Mouse (Mus musculus): ENCODE measurements around the gene Col1a2.

GRCm38 (mm10) chr6:4456691-4457447 is 47.7 kb upstream of the Col1a2 start:
- no peak for TF ChIP-seq CTCF (IDR thresholded peaks at IDR 0.05; ENCODE audit: insufficient read depth, low read depth, low read length)
- TF ChIP-seq POLR2A (IDR thresholded peaks at IDR 0.05; ENCODE audit: insufficient read depth, low read depth, low read length) = no peak
